Mouse (Mus musculus) hematopoietic stem cell, adult 5-6 weeks (primary cell): Measurements from ENCODE around the gene Stxbp5. TPM values are rescaled to one million over a fixed set of nuclear protein-coding genes. Genes with fewer than 3 reads are reported as not detected.
"Not testable (repeated sequence)": the region's sequence is repeated elsewhere in the genome, so short reads cannot be mapped to it uniquely, and the experiment has no call there.

Experiments
- ATAC-seq, 2 experiments: fragments of 125-278 bp in 1 of 2; replicated peaks in 1 of 2; 2 replicates each; pipeline ENCODE4 v1.8.0; 2016 to 2017; ENCODE audit warnings: inconsistent platforms in 2 of 2, mild to moderate bottlenecking in 2 of 2, moderate number of reproducible peaks in 2 of 2, low read depth in 1 of 2, moderate TSS enrichment in 1 of 2; ENCODE audit not compliant: low FRiP score in 2 of 2, poor library complexity in 2 of 2, severe bottlenecking in 2 of 2, insufficient read depth in 1 of 2, low TSS enrichment in 1 of 2
- total RNA-seq: library from RNA; stranded (forward); fragments of 172-1452, 232-1000 nt; gene quantifications from 2 replicates; pipeline ENCODE4 v1.2.3, GENCODE M21; 2017

Stxbp5 gene
- 56.1 and 62.3 TPM in 2 replicates for total RNA-seq

- peak; percentile 35 to 54 for ATAC-seq
These were observed at the start of gene Stxbp5 for GRCm38 (mm10) chr10:9901071-9901696. Gene Stxbp5, minus strand, starts transcription at chr10:9901079.

GRCm38 (mm10) chr10:9912395-9912794 is 11.5 kb upstream of the Stxbp5 start:
- no peak for ATAC-seq

GRCm38 (mm10) chr10:9907919-9908502 is 7.1 kb upstream of the Stxbp5 start:
- peak; percentile 79 to 92 for ATAC-seq

- ATAC-seq, result peak; percentile 64 to 65; a peak in 3 of 4 replicates
These were observed 6.6 kb upstream of the Stxbp5 start for GRCm38 (mm10) chr10:9907519-9907918.

- no peak for ATAC-seq
These were observed 5.3 kb upstream of the Stxbp5 start for GRCm38 (mm10) chr10:9906185-9906584.

DNA sequence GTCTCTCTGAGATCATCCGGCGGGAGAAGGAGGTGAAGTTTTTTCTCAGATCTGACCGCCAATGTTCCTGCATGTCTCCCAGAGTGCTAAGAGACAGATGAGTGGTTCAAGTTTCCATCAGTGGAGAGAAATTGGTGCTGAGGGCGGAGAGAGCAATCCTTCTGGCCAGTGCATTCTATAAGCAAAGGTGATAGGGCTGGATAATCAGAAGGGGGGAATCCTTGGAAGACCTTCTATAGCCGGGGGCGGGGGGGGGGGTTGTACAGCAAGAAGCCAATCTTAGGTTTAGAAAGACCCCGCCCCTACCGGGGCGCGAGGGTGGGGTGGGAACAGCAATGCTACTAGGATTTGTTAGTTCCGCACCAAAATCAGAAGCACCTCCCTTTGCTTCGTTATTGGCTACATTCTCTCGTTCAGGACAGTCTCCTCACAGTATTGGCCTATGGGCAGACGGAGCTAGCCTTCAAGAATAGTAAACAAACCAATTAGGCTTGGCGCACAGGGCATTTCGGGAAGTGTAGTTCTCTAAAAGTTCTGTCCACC is 889 bp upstream of the Stxbp5 start:
- ATAC-seq, result peak; percentile 92 to 95

DNA sequence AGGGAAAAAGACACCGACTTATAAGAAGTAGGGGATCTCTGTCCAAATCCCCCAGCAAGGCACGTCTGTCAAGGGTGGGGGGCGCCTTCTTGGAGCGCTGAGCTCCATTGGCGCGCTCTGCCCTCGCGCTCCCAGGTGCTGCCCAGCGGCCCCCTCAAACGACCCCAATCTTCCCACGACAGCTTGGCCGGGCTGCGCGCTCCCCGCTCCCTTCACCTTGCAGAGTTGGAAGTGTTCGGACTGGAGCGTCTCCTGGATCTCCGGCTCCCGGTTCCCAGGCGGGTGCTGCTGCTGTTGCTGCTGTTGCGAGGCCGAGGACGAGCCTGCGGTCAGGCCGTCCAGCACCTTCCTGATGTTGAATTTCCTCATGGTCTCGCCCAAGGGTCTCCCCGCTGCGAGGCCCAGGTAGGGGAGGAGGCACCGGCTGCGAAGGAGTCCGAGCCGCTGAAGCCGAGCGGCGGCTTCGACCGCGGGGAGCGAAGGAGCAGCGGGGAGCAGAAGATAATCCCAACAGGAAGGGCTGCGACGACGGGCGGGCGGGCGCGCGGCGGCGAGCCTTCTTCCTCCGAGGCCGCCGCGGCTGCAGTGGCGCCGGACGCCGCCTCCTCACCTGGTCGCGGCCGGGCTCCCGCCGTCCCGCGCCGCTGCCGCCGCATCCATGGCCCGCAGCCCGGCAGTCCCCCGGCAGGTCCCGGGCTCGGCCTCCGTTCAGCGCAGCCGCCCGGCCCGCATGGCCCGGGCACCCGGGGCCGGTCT is 386 bp downstream of the Stxbp5 start:
- peak in 1 of 2 experiments; percentile 19; a peak in 2 of 4 replicates for ATAC-seq

- no peak for ATAC-seq
These were observed 1.1 kb downstream of the Stxbp5 start for GRCm38 (mm10) chr10:9899816-9900215.

GRCm38 (mm10) chr10:9899086-9899485 is 1.8 kb downstream of the Stxbp5 start:
- ATAC-seq, result no peak

DNA sequence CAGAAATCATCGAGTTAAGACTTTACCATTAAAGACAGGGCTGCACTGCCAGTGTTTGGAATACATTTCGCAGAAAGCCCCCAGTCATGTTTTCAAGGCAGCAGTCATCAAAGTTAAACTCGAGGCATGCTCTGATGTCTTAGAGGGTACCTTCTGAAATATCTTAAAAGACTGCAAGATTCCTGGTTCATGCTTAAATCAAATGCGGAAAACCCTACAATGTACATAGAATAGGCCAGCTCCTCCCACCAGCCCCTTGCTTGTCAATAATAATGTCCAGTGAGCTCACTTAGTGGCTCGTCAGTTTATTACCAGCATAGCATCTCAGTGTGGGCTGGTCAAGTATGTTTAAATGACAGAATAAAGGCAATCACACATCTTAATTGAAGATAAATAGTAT is 3.0 kb downstream of the Stxbp5 start:
- ATAC-seq, result no peak

GRCm38 (mm10) chr10:9893562-9893961 is 7.3 kb downstream of the Stxbp5 start:
- no peak for ATAC-seq

DNA sequence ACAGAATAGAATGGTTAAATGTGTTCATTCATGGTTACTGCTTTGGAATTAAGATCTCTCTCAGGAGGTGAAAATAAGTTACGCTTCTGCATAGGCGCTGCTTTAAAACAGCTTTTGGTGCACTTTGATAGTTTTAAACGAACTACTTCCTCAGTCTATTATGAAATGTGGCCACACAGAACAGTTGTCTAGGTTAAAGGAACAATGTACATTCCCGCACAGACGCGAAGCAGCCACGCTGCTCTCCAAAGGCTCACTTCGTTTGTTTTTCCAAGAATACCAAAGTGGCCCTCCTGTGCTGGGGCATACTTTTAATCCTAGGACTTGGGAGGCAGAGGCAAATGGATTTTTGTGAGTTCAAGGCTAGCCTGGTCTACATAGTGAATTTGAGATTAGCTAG is 11.2 kb downstream of the Stxbp5 start:
- ATAC-seq, result peak in 1 of 2 experiments; percentile 47; a peak in 1 of 4 replicates

DNA sequence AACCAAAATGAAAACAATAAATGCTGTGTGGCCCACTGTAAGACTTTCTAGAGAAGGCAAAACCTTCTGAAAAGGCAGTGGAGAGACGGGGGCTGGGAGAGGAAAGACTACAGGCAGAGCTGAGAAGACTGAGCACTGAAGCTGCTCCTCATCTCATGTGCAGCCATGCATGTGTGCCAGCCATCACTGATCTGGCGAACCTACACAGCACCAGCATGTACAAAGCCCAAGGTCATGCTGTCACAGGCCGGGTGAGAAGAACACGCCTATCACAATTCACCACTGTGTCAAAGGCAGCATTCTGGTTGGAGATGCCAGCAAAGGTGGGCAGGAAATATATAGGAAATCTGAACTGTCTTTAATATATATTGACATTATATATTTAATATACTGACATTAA is 12.2 kb downstream of the Stxbp5 start:
- ATAC-seq, result no peak

DNA sequence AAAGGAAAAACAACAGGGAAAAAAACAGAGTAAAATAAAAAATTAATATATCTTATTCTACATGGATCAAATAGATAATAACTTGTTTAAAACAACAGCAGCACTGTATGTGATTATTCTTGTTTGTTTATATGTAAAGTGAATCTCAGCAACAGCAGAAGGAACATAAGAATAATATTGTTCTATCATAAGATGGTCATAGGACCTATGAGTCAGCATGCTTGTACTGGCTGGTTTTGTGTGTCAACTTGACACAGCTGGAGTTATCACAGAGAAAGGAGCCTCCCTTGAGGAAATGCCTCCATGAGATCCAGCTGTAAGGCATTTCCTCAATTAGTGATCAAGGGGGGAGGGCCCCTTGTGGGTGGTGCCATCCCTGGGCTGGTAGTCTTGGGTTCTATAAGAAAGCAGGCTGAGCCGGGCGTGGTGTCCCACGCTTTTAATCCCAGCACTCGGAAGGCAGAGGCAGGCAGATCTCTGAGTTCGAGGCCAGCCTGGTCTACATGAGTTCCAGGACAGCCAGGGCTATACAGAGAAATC is 19.0 kb downstream of the Stxbp5 start:
- ATAC-seq, result not testable (repeated sequence)

GRCm38 (mm10) chr10:9880070-9880728 is 20.7 kb downstream of the Stxbp5 start:
- peak; percentile 94 to 97 for ATAC-seq

GRCm38 (mm10) chr10:9878821-9879489 is 21.9 kb downstream of the Stxbp5 start:
- no peak for ATAC-seq

DNA sequence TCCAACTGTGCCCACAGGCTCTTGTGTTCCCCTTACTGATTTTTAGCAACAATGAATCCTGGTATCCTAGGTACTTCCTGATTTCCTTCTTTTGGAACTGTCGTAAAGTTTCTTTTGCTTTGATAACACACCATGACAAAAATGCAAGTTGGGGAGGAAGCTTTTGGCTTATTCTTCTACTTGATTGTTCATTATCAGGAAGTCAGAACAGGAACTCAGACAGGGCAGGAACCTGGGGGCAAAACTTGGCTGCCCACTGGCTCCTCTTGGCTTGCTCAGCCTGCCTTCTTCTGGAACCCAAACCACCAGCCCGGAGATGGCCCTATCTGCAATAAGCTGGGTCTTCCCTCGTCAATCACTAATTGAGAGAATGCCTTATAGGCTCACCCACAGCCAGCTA is 25.0 kb downstream of the Stxbp5 start:
- ATAC-seq, result 0 out of 4 replicates have a peak, but pooled peaks of 1 of the 2 experiments have one; percentile 25
